Mouse (Mus musculus) urinary bladder, adult 2 months (tissue): Measurements from ENCODE around the gene Helb. TPM values are rescaled to one million over a fixed set of nuclear protein-coding genes. Genes with fewer than 3 reads are reported as not detected.
A peak's percentile ranks its signal among the peaks of the same experiment; 100 is the strongest.
"Not testable (repeated sequence)": the region's sequence is repeated elsewhere in the genome, so short reads cannot be mapped to it uniquely, and the experiment has no call there.

Source experiments
- DNase-seq: peaks from one replicate; pipeline ENCODE4 v3.0.0; 2022; ENCODE audit warnings: low spot score
- polyA plus RNA-seq: library from polyadenylated mRNA; depleted of rRNA; stranded (reverse); fragments of >200 nt; gene quantifications from 2 replicates; pipeline ENCODE4 v1.2.3, GENCODE M21; 2012; rRNA removed

Gene Helb
- 7.5 and 8.0 TPM in 2 replicates for polyA plus RNA-seq

- peak; percentile 86 for DNase-seq
Measured at GRCm38 (mm10) chr10:120112507-120113396, at the start of gene Helb. Gene Helb (minus strand): TSS chr10:120112987.

- no peak for DNase-seq
Measured at GRCm38 (mm10) chr10:120160533-120160932, 47.7 kb upstream of the Helb start.

DNA sequence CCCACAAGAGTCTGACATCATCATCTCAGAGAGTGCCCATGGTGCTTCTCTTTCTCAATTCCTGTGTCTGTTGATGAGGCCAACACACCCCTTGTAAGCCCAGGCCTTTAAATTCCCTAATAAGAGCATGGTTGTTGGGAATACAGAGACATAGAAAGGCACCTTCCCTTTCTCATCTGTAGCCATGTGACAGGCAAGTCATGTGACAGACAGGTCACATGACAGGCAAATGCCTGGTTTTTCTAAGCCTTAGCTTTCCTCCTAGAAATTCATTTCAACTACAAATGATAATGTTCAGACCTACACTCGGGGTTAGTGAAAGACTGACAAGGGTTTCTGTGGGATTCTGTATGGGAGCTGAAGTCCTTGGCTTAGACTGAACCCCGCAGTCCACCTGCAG, 41.1 kb upstream of the Helb start:
- no peak for DNase-seq

GRCm38 (mm10) chr10:120151672-120152071, 38.9 kb upstream of the Helb start:
- DNase-seq = no peak

- no peak for DNase-seq
Measured at GRCm38 (mm10) chr10:120140916-120141516, 28.2 kb upstream of the Helb start.

DNA sequence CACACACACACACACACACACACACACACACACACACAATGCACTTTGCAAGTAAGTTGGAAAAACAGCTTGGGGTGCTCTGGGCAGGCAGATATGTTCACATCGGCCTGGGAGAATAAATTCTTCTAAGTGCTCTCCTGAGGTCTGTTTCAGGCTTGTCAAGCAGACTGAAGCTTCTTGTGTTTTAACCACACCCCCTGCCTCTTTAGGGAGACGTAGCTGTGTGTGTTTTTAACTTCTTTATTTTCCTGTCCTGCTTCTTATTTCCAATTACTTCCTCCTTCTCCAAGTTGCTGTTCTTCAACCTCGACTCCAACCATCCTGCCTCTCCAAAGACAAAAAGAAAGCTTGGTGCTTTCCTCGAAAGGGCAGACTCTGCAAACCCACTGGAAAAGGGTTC, 27.4 kb upstream of the Helb start:
- no peak for DNase-seq

DNA sequence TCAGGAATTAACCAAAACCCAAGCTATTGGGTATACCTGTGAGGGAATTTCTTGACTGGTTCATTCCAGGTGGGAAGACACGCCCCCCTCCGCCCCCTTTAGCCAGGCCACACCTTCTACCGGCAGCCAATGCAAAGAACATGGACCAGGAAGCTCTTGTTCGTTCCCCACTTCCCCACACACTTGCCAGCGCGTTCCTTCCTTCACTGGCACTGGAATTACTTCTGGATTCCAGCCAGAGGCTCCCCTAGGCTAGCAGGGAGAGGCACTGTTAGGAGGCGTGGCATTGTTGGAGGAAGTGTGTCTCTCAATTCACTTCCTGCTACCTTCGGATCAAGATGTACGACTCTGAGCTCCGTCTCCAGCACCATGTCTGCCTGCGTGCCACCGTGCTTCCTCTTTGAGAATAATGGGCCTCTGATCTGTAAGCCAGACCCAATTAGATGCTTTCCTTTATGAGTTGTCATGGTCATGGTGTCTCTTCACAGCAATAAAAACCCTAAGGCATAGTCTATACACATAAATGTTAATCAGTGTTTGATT, 23.3 kb upstream of the Helb start:
- DNase-seq = no peak

DNA sequence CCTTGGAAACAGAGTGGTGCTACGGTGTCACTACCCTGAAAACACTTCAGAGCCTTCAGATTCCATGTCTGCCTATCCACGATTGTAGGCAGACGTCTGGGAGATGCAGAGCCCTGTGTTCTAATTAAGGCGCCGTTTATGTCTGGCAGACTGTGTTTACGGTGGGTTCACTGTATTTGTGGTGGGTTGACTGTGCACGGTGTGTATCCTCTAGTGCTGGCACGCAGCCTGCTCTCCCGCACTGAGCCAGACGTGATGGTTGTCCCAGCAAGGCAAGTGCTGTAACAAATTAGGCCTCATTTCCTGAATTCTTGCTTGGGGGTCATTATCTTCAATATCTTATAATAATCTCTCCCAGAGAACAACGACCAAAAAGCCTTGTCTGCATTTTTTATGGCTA, 20.9 kb upstream of the Helb start:
- DNase-seq = no peak

DNA sequence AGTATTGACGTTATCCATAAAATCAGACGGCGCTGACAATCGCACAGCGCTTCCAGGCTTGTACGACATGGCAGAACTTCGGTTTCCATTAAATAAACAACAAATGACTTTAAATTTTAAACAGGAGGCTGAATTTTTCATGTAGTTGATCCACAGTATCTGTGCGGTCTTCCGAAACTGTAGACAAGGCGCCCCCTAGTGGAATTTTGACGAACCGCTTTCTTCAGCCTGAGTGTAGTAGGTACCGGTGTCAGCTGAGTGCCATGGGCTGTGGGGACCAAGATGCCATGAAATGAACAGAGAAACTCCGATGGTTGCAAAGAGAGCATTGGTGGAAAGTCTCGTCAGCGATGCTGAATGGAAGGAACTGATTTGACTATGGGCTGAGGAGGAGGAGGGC, 17.8 kb upstream of the Helb start:
- no peak for DNase-seq

GRCm38 (mm10) chr10:120128601-120129277, 16.0 kb upstream of the Helb start:
- DNase-seq = no peak

DNA sequence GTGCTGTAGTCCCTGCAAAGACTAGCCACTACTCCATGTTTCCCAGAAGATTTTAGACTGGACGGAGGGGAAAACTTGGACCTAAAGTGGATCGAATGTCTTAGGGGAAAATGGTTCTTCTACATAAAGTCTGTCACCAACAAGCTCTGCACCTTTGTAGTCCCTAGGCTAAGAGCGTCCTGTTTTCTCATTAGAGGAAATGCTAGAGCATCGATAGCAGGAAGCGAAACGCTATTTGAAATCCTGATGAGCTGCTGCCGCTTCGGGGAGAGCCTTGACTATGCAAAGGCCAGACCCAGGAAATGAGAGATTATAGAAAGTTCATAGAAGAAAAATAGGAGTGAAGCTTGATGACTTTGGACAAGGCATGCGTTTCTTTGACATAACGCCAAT, 12.7 kb upstream of the Helb start:
- no peak for DNase-seq

DNA sequence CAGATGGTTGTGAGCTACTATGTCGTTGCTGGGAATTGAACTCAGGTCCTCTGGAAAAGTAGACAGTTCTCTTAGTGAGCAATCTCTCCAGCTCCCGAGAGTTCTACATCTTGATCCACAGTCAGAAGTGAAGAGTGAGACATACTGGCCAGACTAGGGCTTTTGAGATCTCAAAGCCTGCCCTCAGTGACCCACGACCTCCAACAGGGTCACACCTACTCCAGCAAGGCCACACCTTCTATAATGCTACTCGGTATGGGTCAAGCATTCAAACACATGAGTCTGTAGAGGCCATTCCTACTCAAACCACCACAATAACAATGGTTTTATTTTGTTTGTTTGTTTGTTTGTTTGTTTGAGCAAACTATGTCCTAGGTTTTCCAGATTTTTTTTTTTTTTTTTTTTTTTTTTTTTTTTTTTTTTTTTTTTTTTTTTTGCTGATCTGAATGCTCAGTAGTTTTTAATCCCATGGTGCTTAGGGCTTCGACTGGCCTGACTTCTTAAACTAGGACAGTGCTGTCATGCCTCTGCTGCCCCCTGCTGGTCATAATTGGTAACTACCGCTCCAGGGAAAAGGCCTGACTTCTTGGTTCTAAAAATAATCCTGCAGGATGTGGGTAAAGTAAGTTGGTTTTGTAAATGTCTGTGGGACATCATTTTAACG, 12.1 kb upstream of the Helb start:
- peak; percentile 61 for DNase-seq

DNA sequence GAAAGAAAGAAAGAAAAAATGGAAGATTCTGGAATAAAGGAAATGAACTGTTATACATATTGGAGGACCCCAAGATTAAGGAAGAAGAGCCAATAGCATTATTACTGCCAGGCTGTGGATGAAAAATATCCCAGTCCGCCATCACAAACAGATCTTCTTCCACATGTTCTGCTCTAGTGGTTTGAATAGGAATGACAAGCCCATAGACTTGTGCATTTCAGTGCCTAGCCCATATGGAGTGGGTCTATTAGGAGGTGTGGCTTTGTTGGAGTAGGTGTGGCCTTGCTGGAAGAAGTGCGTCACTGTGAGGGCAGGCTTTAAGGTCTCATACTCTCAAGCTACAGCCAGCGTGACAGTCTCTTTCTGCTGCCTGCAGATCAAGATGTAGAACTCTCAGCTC, 10.9 kb upstream of the Helb start:
- DNase-seq = no peak

- no peak for DNase-seq
Measured at GRCm38 (mm10) chr10:120115249-120115648, 2.5 kb upstream of the Helb start.

DNA sequence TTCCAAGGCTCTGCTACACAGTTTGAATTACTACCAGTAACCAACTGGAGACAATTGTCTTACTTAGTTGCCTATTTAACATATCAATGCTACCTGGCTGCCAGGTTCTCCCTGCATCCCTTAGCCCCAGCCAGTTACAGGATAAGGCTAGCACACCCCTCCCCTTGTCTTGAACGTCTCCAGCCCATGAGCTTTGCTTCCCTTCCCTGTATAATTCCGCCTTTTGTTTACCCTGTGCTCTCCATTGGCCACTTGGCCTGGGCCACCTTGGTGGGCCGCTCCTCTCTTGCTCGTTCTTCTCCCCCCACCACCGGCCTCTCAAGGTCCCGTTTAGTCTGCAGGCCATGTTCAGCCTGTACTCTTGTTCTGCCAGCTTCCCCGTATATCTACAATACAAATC, 1.7 kb upstream of the Helb start:
- no peak for DNase-seq

- no peak for DNase-seq
Measured at GRCm38 (mm10) chr10:120113980-120114379, 1.2 kb upstream of the Helb start.

DNA sequence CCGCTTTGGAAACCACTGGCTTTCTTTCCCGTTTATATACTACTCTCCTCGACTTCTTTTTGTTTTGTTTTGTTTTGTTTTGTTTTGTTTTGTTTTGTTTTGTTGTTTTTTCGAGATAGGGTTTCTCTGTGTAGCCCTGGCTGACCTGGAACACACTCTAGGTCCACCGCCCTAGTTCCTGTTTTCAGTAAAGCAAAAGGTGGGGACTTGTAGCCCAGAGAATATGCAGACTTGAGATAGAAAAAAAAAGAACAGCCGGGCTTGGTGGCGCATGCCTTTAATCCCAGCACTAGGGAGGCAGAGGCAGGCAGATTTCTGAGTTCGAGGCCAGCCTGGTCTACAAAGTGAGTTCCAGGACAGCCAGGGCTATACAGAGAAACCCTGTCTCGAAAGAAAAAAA, 695 bp upstream of the Helb start:
- not testable (repeated sequence) for DNase-seq

- DNase-seq = no peak
Measured at GRCm38 (mm10) chr10:120111691-120112319, 982 bp downstream of the Helb start.

DNA sequence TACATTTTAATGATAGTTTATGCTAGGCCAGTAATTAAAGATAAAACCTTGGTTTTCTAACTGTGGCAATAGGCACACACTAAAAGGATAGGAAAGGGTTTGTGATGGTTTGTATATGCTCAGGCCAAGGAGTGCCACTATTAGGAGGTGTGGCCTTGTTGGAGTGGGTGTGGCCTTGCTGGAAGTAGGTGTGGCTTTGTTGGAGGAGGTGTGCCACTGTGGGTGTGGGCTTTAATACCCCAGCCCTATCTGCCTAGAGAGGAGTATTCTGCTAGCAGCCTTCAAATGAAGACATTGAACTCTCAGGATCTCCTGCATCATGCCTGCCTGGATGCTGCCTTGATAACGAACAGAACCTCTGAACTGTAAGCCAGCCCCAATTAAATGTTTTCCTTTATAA, 12.0 kb downstream of the Helb start:
- DNase-seq = no peak

- DNase-seq = no peak
Measured at GRCm38 (mm10) chr10:120097564-120097963, 15.2 kb downstream of the Helb start.

- no peak for DNase-seq
Measured at GRCm38 (mm10) chr10:120095716-120096115, 17.1 kb downstream of the Helb start.
